Mouse (Mus musculus) spleen, adult 2 months (tissue): Measurements from ENCODE around the gene Orc1. TPM values are rescaled to one million over a fixed set of nuclear protein-coding genes. Genes with fewer than 3 reads are reported as not detected.
A peak's percentile ranks its signal among the peaks of the same experiment; 100 is the strongest.

ENCODE experiments used
- DNase-seq, 2 experiments: peaks; one replicate each; pipeline versions ENCODE4 v3.0.0 to v3.0.0-alpha.2; 2012 to 2021; ENCODE audit warnings: low spot score in 2 of 2, low read depth in 1 of 2
- H3K27ac ChIP-seq: fragments of 200-500 bp; 2 replicates; pipeline ENCODE4 v1.5.1; 2012; ENCODE audit warnings: low read length, inconsistent platforms; ENCODE audit not compliant: insufficient read depth
- H3K27me3 ChIP-seq: fragments of 200-500 bp; 2 replicates; pipeline ENCODE4 v1.6.1; 2012; ENCODE audit warnings: mild to moderate bottlenecking, moderate library complexity, low read length, inconsistent platforms; ENCODE audit not compliant: control insufficient read depth, insufficient read depth
- H3K36me3 ChIP-seq: fragments of 200-500 bp; 2 replicates; pipeline ENCODE4 v1.6.1; 2012; ENCODE audit warnings: mild to moderate bottlenecking, low read length, inconsistent platforms; ENCODE audit not compliant: control insufficient read depth, insufficient read depth
- H3K4me1 ChIP-seq: fragments of 200-500 bp; 2 replicates; pipeline ENCODE4 v1.6.1; 2011; ENCODE audit warnings: inconsistent platforms; ENCODE audit not compliant: control insufficient read depth, insufficient read depth, insufficient read length
- H3K4me3 ChIP-seq: fragments of 200-500 bp; 2 replicates; pipeline ENCODE4 v1.5.1; 2011; ENCODE audit warnings: mild to moderate bottlenecking, inconsistent platforms; ENCODE audit not compliant: insufficient read depth, insufficient read length; ENCODE audit errors: extremely low read depth
- CTCF ChIP-seq: fragments of 200-500 bp; IDR thresholded peaks from 2 replicates; pipeline ENCODE4 v1.5.1; 2011; ENCODE audit warnings: mild to moderate bottlenecking, inconsistent platforms; ENCODE audit not compliant: insufficient read depth, insufficient read length, insufficient replicate concordance; ENCODE audit errors: extremely low read depth
- POLR2A ChIP-seq: fragments of 200-500 bp; IDR thresholded peaks from 2 replicates; pipeline ENCODE4 v1.6.1; 2011; ENCODE audit warnings: low read depth, low read length, inconsistent platforms
- WGBS: fragments of 180-500 bp; shearing (Covaris S2); methylation state at CpG from one replicate; pipeline ENCODE4 v1.1.7; 2018; 5-methylcytosine and 5-hydroxymethylcytosine counted together
- polyA plus RNA-seq: library from polyadenylated mRNA; depleted of rRNA; stranded (reverse); fragments of >200 nt; gene quantifications from 2 replicates; pipeline ENCODE4 v1.2.3, GENCODE M21; 2012

Orc1 gene
- polyA plus RNA-seq, 1 experiment = 1.2 TPM

DNA sequence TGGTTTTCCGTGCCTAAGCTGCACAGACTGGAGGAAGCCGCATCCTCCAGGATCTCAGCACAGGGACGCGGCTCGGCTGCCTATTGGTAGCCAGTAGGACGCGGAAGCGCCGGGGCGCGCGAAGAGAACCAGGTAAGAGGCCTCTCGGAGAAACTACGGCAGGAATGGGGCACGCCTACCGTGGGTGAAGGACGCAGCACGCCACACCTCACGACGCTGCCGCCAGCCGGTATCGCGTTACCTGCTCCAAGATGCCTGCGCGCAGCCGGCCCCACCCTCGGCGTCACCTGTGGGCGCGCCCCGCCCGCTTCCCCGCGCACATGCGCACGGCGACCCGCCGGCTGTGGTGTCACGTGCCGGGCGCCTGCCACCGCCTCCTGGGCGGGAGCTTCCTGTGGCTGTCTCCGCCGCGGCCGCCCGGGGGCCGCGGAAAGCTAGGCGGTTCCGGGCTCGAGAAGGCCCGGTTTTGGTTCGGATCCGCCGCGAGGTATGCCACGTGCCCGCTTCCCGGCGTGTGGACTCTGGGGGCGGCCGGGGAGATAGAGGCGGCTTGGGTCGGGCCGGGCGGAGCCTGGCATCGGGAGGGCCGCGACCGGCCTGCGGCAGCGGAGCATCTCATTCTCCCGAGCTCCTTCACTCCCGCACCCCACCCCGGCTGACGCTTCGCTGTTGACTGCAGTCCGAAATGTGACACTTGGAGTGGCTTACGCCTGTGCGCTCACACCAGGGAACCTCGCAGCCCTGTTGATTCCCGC is 40.5 kb downstream of the Orc1 start, which contains the start of gene Cc2d1b:
Gene Cc2d1b (plus strand): TSS at position 354 of the 755 bp plus-strand sequence.
- peaks cover 6% of the 10 kb centered on the region; the same call in 1 of the 2 replicates for H3K4me1 ChIP-seq
- peak; percentile 88 to 92 for DNase-seq
- H3K36me3 ChIP-seq = peaks cover 1% of the 10 kb centered on the region
- under 1% methylated on average over 85 of the region's 86 CpGs for WGBS
- peak within 1 kb of the TSS; percentile 89 for H3K27ac ChIP-seq
- no peak for TF ChIP-seq CTCF
- peak; percentile 53 for TF ChIP-seq POLR2A
- H3K4me3 ChIP-seq = peak within 1 kb of the TSS; percentile 95
- H3K27me3 ChIP-seq = no peaks in the 10 kb centered on the region

DNA sequence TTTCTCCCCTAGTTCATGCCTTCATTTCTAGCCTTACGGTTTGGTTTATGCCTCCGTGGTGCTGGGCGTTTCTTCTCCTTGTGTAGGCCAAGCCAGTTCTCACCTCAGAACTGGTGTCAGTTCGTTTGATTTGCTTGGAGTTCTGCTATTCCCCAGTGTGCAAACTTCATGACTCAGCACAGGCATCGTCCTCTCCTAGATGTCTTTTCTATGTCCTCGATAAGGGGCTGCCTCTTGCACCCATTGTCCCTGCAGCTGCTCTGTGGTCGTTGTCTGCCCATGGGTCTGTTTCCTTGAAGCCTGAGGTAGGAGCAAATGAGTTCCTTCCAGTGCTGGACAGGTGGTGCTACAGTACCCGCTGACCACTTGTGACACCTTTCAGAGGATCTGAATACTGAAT is 41.3 kb downstream of the Orc1 start:
- no peak overlapping the region; the same call in 1 of the 2 replicates for H3K27ac ChIP-seq
- DNase-seq = no peak
- TF ChIP-seq POLR2A (no peak), CTCF (no peak)

DNA sequence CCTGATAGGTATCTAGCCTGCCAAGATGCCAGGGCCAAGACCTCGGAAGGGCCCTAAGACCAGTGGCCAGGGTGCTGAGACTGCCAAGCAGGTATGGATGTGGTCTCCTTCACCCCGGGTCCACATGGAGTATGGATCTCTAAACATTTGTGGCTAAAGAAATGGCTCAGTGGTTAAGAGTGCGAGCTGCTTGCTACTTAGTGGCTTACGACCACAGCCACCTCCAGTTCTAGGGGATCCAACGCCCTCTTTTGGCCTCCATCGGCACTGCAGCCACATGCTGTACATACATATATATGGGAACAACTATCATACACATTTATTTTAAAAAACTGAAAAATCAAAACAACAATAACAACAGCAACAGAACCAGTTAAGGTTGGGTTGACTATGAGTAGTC is 42.3 kb downstream of the Orc1 start:
- Histone ChIP-seq H3K36me3 (peaks cover 15% of the 10 kb centered on the region), H3K4me3 (no peak overlapping the region), H3K4me1 (peaks cover 6% of the 10 kb centered on the region; the same call in 1 of the 2 replicates), H3K27ac (no peak overlapping the region), H3K27me3 (no peaks in the 10 kb centered on the region)
- no peak for TF ChIP-seq CTCF
- no peak for TF ChIP-seq POLR2A
- 93% methylated on average over 6 of the region's 6 CpGs for WGBS
- DNase-seq = no peak

More for the DNA sequence above, 41.3 kb downstream of the Orc1 start:
- peaks cover 6% of the 10 kb centered on the region; the same call in 1 of the 2 replicates for H3K4me1 ChIP-seq
- H3K27me3 ChIP-seq = no peaks in the 10 kb centered on the region
- WGBS = 10% methylated on average over 8 of the region's 8 CpGs
- H3K36me3 ChIP-seq = peaks cover 8% of the 10 kb centered on the region
- H3K4me3 ChIP-seq = peak overlapping the region; percentile 95

DNA sequence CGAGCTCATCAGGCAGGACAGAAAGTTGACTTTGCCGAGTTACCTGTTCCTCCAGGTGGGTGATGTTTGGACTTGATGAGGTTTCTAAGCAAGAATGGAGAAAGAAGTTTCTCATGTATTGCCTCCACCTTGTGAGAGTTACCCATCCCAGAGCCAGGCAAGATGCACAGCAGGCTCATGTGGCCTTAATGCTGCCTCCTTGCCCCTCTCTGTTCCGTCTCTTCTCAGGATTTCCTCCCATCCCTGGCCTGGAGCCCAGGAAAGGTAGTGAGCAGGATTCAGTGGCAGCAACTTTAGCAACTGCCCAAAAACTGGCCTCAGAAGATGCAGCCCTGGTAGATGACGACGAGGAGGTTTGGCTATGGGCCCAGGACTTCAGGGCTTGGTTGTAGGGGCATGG is 47.8 kb downstream of the Orc1 start:
- Histone ChIP-seq H3K27ac (no peak overlapping the region), H3K4me3 (no peak overlapping the region), H3K36me3 (peaks cover 50% of the 10 kb centered on the region), H3K27me3 (no peaks in the 10 kb centered on the region), H3K4me1 (no peaks in the 10 kb centered on the region)
- TF ChIP-seq CTCF = no peak
- TF ChIP-seq POLR2A = no peak
- DNase-seq = no peak
- WGBS = 84% methylated on average over 5 of the region's 5 CpGs

DNA sequence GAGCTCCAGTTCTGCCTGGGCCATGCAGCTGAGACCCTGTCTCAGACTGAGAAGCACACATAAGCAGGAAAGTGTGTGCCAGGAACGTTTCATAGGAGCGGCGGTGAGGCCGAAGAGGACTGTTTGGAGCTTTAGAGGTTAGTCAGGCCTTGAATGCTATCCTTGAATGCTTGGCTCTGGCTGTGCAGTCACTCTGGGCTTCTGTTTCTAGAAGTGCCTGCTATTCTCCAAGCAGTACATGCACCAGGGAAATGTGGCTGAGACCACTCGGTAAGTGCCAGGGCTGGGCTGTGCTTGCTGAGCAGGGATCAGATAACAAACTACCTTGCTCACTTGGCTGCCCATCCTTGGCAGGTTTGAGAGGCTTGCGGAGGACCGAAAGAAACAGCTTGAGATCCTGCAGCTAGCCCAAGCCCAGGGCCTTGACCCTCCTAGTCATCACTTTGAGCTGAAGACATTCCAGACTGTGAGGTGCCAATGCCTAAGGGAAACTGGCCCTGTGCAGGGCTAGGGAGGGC is 50.2 kb downstream of the Orc1 start:
- WGBS = 95% methylated on average over 7 of the region's 7 CpGs
- H3K36me3 ChIP-seq = peaks cover 64% of the 10 kb centered on the region
- TF ChIP-seq POLR2A = no peak
- TF ChIP-seq CTCF = no peak
- no peak overlapping the region for H3K4me3 ChIP-seq
- no peak overlapping the region for H3K27ac ChIP-seq
- H3K4me1 ChIP-seq = no peaks in the 10 kb centered on the region
- H3K27me3 ChIP-seq = no peaks in the 10 kb centered on the region
- DNase-seq = no peak

DNA sequence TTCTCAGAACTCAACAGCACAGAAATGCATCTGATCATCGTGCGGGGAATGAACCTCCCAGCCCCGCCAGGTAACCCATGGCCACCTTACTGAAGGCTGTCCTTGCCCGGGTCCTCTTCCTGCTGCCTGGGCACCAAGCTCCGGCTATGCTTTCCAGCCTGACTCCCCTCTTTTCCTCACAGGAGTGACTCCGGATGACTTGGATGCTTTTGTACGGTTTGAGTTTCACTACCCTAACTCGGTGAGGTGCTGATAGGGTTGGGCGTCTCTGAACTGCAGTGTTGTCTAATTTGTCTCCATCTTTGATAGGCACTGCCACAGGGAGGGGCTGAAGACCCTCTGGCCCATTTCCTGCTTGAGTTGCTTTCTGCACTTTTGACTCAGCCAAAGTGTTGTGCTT is 50.9 kb downstream of the Orc1 start:
- 97% methylated on average over 9 of the region's 9 CpGs for WGBS
- Histone ChIP-seq H3K4me3 (no peak overlapping the region), H3K4me1 (no peaks in the 10 kb centered on the region), H3K27ac (no peak overlapping the region), H3K36me3 (peaks cover 60% of the 10 kb centered on the region), H3K27me3 (no peaks in the 10 kb centered on the region)
- no peak for DNase-seq
- TF ChIP-seq POLR2A (no peak), CTCF (no peak)

DNA sequence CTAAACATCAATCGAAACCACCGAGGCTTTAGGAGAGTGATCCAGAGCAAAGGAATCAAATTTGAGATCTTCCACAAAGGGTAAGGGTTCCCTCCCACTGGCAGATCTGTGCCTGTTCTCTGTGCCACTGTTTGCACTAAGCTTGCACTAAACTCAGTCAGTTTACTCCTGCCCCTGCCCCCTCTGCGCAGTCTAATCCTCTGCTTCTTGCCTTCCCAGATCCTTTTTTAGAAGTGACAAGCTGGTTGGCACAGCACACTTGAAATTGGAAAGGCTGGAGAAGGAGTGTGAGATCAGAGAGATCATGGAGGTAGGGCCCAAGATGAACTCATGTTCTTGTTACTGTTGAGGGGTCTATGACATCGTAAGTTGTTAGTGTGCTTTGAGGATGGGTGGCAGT is 52.4 kb downstream of the Orc1 start:
- H3K27me3 ChIP-seq = no peaks in the 10 kb centered on the region
- 92% methylated on average over 4 of the region's 4 CpGs for WGBS
- no peaks in the 10 kb centered on the region for H3K4me1 ChIP-seq
- peaks cover 48% of the 10 kb centered on the region for H3K36me3 ChIP-seq
- TF ChIP-seq POLR2A (no peak), CTCF (no peak)
- DNase-seq = no peak
- H3K4me3 ChIP-seq = no peak overlapping the region
- no peak overlapping the region for H3K27ac ChIP-seq
